Mouse (Mus musculus): Measurements from ENCODE around the gene Bloc1s5. TPM values are rescaled to one million over a fixed set of nuclear protein-coding genes. Genes with fewer than 3 reads are reported as not detected.

The Bloc1s5 gene
- total RNA-seq, 2 experiments from 2014 or later: 5.3 to 5.7 TPM

DNA sequence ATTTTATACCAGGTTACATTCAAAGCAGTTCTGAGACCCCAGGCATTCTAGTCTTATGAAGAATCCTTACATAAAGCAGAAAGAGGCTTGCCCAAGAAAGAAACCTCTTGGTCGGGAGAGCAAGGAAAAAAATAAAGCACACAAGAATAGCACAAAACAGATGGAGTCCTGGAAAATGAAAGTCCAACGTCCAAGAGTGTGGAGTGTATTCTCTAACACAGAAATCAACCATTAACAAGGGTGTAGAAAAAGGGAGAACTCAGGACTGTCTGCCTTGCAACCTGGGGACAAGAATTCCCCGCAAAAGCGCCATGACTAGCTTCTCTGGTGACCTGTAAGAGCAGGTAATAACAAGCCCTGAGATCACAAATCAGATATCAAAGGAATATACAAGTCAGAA lies 69.7 kb downstream of the Bloc1s5 start:
- no peak for DNase-seq

- no peak for DNase-seq
These were observed 80.3 kb downstream of the Bloc1s5 start for GRCm38 (mm10) chr13:38554611-38555010.

DNA sequence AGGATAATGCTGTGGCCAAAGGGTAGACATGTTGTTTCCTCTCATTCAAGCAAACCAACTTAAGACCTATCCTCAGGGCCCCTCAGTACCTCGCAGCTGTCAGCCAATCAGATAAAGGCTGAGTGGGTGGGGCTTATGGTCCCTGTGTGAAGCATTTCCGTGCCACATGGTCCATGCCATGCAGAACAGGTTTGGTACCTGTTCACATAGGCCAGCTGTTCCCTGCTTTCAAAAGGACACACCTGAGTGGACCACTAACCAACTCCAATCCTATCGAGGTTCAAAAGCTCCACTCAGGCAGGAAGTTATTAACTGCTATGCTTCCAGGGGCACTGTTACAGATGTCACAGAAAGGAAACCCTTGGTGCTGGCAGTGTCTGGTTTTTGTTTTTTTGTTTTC lies 80.7 kb downstream of the Bloc1s5 start:
- DNase-seq: no peak

DNA sequence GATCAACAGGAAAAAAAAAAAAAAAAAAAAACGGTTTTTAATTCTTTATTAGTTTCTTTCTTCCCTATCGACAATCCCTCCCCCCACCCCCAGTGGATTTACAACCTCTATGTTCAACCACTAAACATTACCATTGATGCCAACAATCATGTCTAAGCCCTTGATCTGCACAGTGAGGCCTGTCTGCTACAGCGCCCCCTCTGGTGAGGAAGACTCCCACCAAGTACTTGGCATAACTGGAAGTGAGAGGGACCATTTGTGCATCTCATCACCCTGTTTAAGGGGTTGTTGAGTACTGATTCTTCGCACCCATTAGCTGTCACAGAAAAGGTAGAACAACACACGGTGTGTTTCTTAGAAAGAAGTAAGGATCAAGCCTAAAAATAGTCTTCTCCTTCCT lies 86.2 kb downstream of the Bloc1s5 start:
- DNase-seq: no peak

GRCm38 (mm10) chr13:38547717-38548116 lies 87.2 kb downstream of the Bloc1s5 start:
- DNase-seq: no peak

- DNase-seq: no peak
These were observed 88.2 kb downstream of the Bloc1s5 start for GRCm38 (mm10) chr13:38546754-38547153.

GRCm38 (mm10) chr13:38545460-38545859 lies 89.4 kb downstream of the Bloc1s5 start:
- peak; percentile 68 for DNase-seq

DNA sequence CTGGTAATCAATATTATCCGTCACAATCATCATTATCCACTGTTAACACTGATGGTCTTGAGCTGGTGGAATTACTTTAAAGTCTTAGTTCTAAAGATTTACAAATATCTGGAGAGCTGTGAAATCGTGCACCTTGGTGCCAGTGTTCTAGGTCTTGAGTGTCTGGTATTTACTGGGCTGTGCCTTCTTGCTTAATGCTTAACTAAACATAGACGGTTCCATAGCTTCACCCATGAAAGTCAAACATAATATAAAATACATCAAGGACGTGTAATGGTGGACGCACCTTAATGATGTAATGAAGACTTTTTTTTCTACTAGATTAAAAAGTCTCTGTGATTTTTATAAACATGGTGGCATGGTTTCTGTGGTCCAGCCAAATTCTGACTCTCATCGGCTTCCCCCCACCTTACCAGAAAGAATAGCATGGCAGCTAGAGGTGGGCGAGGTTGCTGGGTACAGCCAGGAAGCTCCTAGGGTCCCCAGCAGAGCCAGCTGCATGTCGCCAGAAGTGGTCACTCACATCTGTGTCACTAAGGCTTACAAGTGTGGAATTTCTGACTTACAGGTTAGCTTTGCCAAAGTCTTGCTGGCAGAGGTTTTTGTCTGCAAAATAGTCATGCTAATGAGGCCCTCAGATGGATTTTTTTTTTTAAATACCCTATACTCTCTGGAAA lies 90.0 kb downstream of the Bloc1s5 start:
- DNase-seq: no peak

GRCm38 (mm10) chr13:38543455-38544125 lies 91.3 kb downstream of the Bloc1s5 start:
- no peak for DNase-seq

Other genes starting within 250 kb of the Bloc1s5 start
- 10 to 100 TPM; 26.5 to 34.9 TPM for gene Txndc5, start 106.3 kb downstream of the Bloc1s5 start, total RNA-seq (2021)
- 10 to 100 TPM; 12.2 to 16.9 TPM for gene Eef1e1, start 23.9 kb upstream of the Bloc1s5 start, total RNA-seq (2021)